Mouse (Mus musculus): Measurements from ENCODE around the gene Kat14. TPM values are rescaled to one million over a fixed set of nuclear protein-coding genes. Genes with fewer than 3 reads are reported as not detected.
A peak's percentile ranks its signal among the peaks of the same experiment; 100 is the strongest.

The Kat14 gene
- polyA plus RNA-seq, 1 experiment from 2014 or later, result 43.4 TPM

GRCm38 (mm10) chr2:144429171-144429570 is 60.4 kb downstream of the Kat14 start:
- no peak for ATAC-seq (ENCODE audit: borderline replicate concordance, extremely low read depth, low FRiP score, low TSS enrichment)
- WGBS, result 72% methylated on average over 7 of the region's 7 CpGs
- no peaks in the 10 kb centered on the region for H3K27me3 ChIP-seq

GRCm38 (mm10) chr2:144431286-144431825 is 62.6 kb downstream of the Kat14 start:
- Histone ChIP-seq H3K9me3 (no peaks in the 10 kb centered on the region), H3K36me3 (no peaks in the 10 kb centered on the region), H3K4me3 (no peak overlapping the region), H3K4me1 (no peaks in the 10 kb centered on the region), H3K27me3 (no peaks in the 10 kb centered on the region), H3K9ac (no peak overlapping the region), H3K27ac (no peak overlapping the region), H3K4me2 (no peak overlapping the region)
- no peak for ATAC-seq (ENCODE audit: borderline replicate concordance, extremely low read depth, low FRiP score, low TSS enrichment)
- 72% methylated on average over 5 of the region's 5 CpGs for WGBS

More at GRCm38 (mm10) chr2:144429171-144429570, 60.4 kb downstream of the Kat14 start:
- Histone ChIP-seq H3K27ac (no peak overlapping the region), H3K9me3 (no peaks in the 10 kb centered on the region), H3K4me2 (no peak overlapping the region), H3K36me3 (no peaks in the 10 kb centered on the region), H3K4me3 (no peak overlapping the region), H3K4me1 (no peaks in the 10 kb centered on the region), H3K9ac (no peak overlapping the region)

GRCm38 (mm10) chr2:144435679-144436078 is 66.9 kb downstream of the Kat14 start:
- WGBS, result 67% methylated on average over 10 of the region's 10 CpGs
- ATAC-seq (ENCODE audit: borderline replicate concordance, extremely low read depth, low FRiP score, low TSS enrichment), result no peak
- H3K27ac ChIP-seq, result no peak overlapping the region
- no peaks in the 10 kb centered on the region for H3K4me1 ChIP-seq
- no peak overlapping the region for H3K4me3 ChIP-seq
- H3K9me3 ChIP-seq, result no peaks in the 10 kb centered on the region
- no peak overlapping the region for H3K4me2 ChIP-seq
- no peak overlapping the region for H3K9ac ChIP-seq
- H3K27me3 ChIP-seq, result no peaks in the 10 kb centered on the region
- no peaks in the 10 kb centered on the region for H3K36me3 ChIP-seq

GRCm38 (mm10) chr2:144438424-144438823 is 69.6 kb downstream of the Kat14 start:
- Histone ChIP-seq H3K4me1 (no peaks in the 10 kb centered on the region), H3K9ac (no peak overlapping the region), H3K4me3 (no peak overlapping the region), H3K27ac (no peak overlapping the region), H3K27me3 (no peaks in the 10 kb centered on the region), H3K4me2 (no peak overlapping the region), H3K9me3 (no peaks in the 10 kb centered on the region), H3K36me3 (no peaks in the 10 kb centered on the region)
- 57% methylated on average over 4 of the region's 4 CpGs for WGBS
- no peak for ATAC-seq (ENCODE audit: borderline replicate concordance, extremely low read depth, low FRiP score, low TSS enrichment)

- Histone ChIP-seq H3K9ac (no peak overlapping the region), H3K4me2 (no peak overlapping the region)
- 59% methylated on average over 3 of the region's 3 CpGs for WGBS
Observed at GRCm38 (mm10) chr2:144439191-144439700, 70.5 kb downstream of the Kat14 start.

GRCm38 (mm10) chr2:144441386-144441915 is 72.7 kb downstream of the Kat14 start:
- Histone ChIP-seq H3K27ac (no peak overlapping the region), H3K27me3 (no peaks in the 10 kb centered on the region), H3K4me3 (no peak overlapping the region), H3K9ac (no peak overlapping the region), H3K4me2 (no peak overlapping the region), H3K4me1 (no peaks in the 10 kb centered on the region), H3K36me3 (no peaks in the 10 kb centered on the region), H3K9me3 (no peaks in the 10 kb centered on the region)
- WGBS, result 68% methylated on average over 11 of the region's 11 CpGs
- ATAC-seq (ENCODE audit: borderline replicate concordance, extremely low read depth, low FRiP score, low TSS enrichment), result no peak

More at GRCm38 (mm10) chr2:144439191-144439700, 70.5 kb downstream of the Kat14 start:
- no peak for ATAC-seq (ENCODE audit: borderline replicate concordance, extremely low read depth, low FRiP score, low TSS enrichment)
- Histone ChIP-seq H3K36me3 (no peaks in the 10 kb centered on the region), H3K27ac (no peak overlapping the region), H3K27me3 (no peaks in the 10 kb centered on the region), H3K4me3 (no peak overlapping the region), H3K9me3 (no peaks in the 10 kb centered on the region), H3K4me1 (no peaks in the 10 kb centered on the region)

- no peak for ATAC-seq (ENCODE audit: borderline replicate concordance, extremely low read depth, low FRiP score, low TSS enrichment)
- H3K27me3 ChIP-seq, result no peaks in the 10 kb centered on the region
Observed at GRCm38 (mm10) chr2:144446360-144446999, 77.7 kb downstream of the Kat14 start.

GRCm38 (mm10) chr2:144450378-144450777 is 81.6 kb downstream of the Kat14 start:
- Histone ChIP-seq H3K27ac (no peak overlapping the region), H3K9me3 (no peaks in the 10 kb centered on the region), H3K4me3 (no peak overlapping the region), H3K4me1 (no peaks in the 10 kb centered on the region), H3K27me3 (0 out of 2 replicates have a peak, but pooled peaks cover 3% of the 10 kb centered on the region), H3K9ac (no peak overlapping the region), H3K4me2 (no peak overlapping the region), H3K36me3 (no peaks in the 10 kb centered on the region)
- WGBS, result 73% methylated on average over 2 of the region's 2 CpGs
- ATAC-seq (ENCODE audit: borderline replicate concordance, extremely low read depth, low FRiP score, low TSS enrichment), result no peak

More at GRCm38 (mm10) chr2:144446360-144446999, 77.7 kb downstream of the Kat14 start:
- Histone ChIP-seq H3K4me2 (no peak overlapping the region), H3K9me3 (no peaks in the 10 kb centered on the region), H3K4me3 (no peak overlapping the region), H3K4me1 (no peaks in the 10 kb centered on the region), H3K9ac (no peak overlapping the region), H3K36me3 (no peaks in the 10 kb centered on the region), H3K27ac (no peak overlapping the region)
- 83% methylated on average over 7 of the region's 7 CpGs for WGBS

- H3K4me1 ChIP-seq, result no peaks in the 10 kb centered on the region
- H3K9me3 ChIP-seq, result no peaks in the 10 kb centered on the region
- WGBS, result 11% methylated on average over 8 of the region's 8 CpGs
- no peak overlapping the region for H3K9ac ChIP-seq
- H3K27ac ChIP-seq, result no peak overlapping the region
- no peak overlapping the region for H3K4me3 ChIP-seq
- H3K36me3 ChIP-seq, result no peaks in the 10 kb centered on the region
- ATAC-seq (ENCODE audit: borderline replicate concordance, extremely low read depth, low FRiP score, low TSS enrichment), result peak; percentile 73; the same call in 1 of the 2 replicates
- 0 out of 2 replicates have a peak, but pooled peaks cover 3% of the 10 kb centered on the region for H3K27me3 ChIP-seq
- H3K4me2 ChIP-seq, result no peak overlapping the region
Observed at GRCm38 (mm10) chr2:144452364-144453008, 83.7 kb downstream of the Kat14 start.

Other genes with a start within 250 kb of the Kat14 start
- 24.2 and 25.9 TPM in 2 replicates for gene Mgme1, start 98.3 kb upstream of the Kat14 start, polyA plus RNA-seq (2015; fragmentation: Nextera tagmentation; extraction: Ambion mirVana)
- 108 and 116 TPM in 2 replicates for gene Snx5, start 98.1 kb upstream of the Kat14 start, polyA plus RNA-seq (2015; fragmentation: Nextera tagmentation; extraction: Ambion mirVana)
- gene Ovol2, start 36.8 kb upstream of the Kat14 start, polyA plus RNA-seq (2015; fragmentation: Nextera tagmentation; extraction: Ambion mirVana), result 4.8 and 5.5 TPM in 2 replicates
- gene Pet117, start within 50 bp of the Kat14 start, polyA plus RNA-seq (2015; fragmentation: Nextera tagmentation; extraction: Ambion mirVana), result 3.3 TPM in 1 of 2 replicates, not detected in the other
- 0.82 and 1.4 TPM in 2 replicates for gene Dzank1, start 158.4 kb downstream of the Kat14 start, polyA plus RNA-seq (2015; fragmentation: Nextera tagmentation; extraction: Ambion mirVana)
- 24.6 and 26.3 TPM in 2 replicates for gene Polr3f, start 158.7 kb downstream of the Kat14 start, polyA plus RNA-seq (2015; fragmentation: Nextera tagmentation; extraction: Ambion mirVana)
- 59.9 and 63.8 TPM in 2 replicates for gene Rbbp9, start 181.9 kb downstream of the Kat14 start, polyA plus RNA-seq (2015; fragmentation: Nextera tagmentation; extraction: Ambion mirVana)
- gene Sec23b, start 187.2 kb downstream of the Kat14 start, polyA plus RNA-seq (2015; fragmentation: Nextera tagmentation; extraction: Ambion mirVana), result 88.8 and 91.3 TPM in 2 replicates
- 32.7 and 33.3 TPM in 2 replicates for gene Smim26, start 225.1 kb downstream of the Kat14 start, polyA plus RNA-seq (2015; fragmentation: Nextera tagmentation; extraction: Ambion mirVana)
- gene Dtd1, start 230.9 kb downstream of the Kat14 start, polyA plus RNA-seq (2015; fragmentation: Nextera tagmentation; extraction: Ambion mirVana), result 38.0 and 39.4 TPM in 2 replicates